Mouse (Mus musculus) lung, embryonic 14.5 days (tissue): ENCODE results near the gene C130060K24Rik. TPM values are rescaled to one million over a fixed set of nuclear protein-coding genes. Genes with fewer than 3 reads are reported as not detected.

Source experiments
- ATAC-seq: fragments of 200-750 bp; cut with Nextera tagmentation; 2 replicates; pipeline ENCODE4 v1.8.0; 2017; ENCODE audit warnings: mild to moderate bottlenecking, moderate TSS enrichment, moderate library complexity; ENCODE audit not compliant: insufficient read depth
- DNase-seq: peaks from one replicate; pipeline ENCODE4 v3.0.0-alpha.2; 2015
- H3K27ac ChIP-seq: fragments of 300-500 bp; sonication (generic); 2 replicates; pipeline ENCODE4 v1.5.1; 2014; ENCODE audit warnings: low read depth, mild to moderate bottlenecking, moderate library complexity
- H3K27me3 ChIP-seq: fragments of 300-500 bp; sonication (generic); 2 replicates; pipeline ENCODE4 v1.6.1; 2014; ENCODE audit warnings: low read length, control low read depth; ENCODE audit not compliant: insufficient read depth
- H3K36me3 ChIP-seq: fragments of 300-500 bp; sonication (generic); 2 replicates; pipeline ENCODE4 v1.6.1; 2014; ENCODE audit warnings: control low read depth; ENCODE audit not compliant: insufficient read depth
- H3K4me1 ChIP-seq: fragments of 300-500 bp; sonication (generic); 2 replicates; pipeline ENCODE4 v1.6.1; 2014; ENCODE audit warnings: antibody characterized with exemption, control low read depth; ENCODE audit not compliant: insufficient read depth
- H3K4me2 ChIP-seq: fragments of 300-500 bp; sonication (generic); 2 replicates; pipeline ENCODE4 v1.6.1; 2014; ENCODE audit warnings: mild to moderate bottlenecking
- H3K4me3 ChIP-seq: fragments of 300-500 bp; sonication (generic); 2 replicates; pipeline ENCODE4 v1.5.1; 2014; ENCODE audit warnings: low read depth, low read length
- H3K9ac ChIP-seq: fragments of 300-500 bp; sonication (generic); 2 replicates; pipeline ENCODE4 v1.6.1; 2014
- H3K9me3 ChIP-seq: fragments of 300-500 bp; sonication (generic); 2 replicates; pipeline ENCODE4 v1.6.1; 2016; ENCODE audit warnings: low read depth, low read length, control low read depth
- CTCF ChIP-seq: IDR thresholded peaks from 2 replicates; pipeline ENCODE4 v1.5.1; 2016; ENCODE audit warnings: antibody characterized with exemption, low read depth
- WGBS: fragments of 180-500 bp; shearing (Covaris S2); extraction: QIAGEN DNeasy Blood & Tissue Kit; methylation state at CpG from one replicate; pipeline ENCODE4 v1.1.7; 2014; 5-methylcytosine and 5-hydroxymethylcytosine counted together
- polyA plus RNA-seq: library from polyadenylated mRNA; unstranded; fragments of >200 nt; fragmentation: Nextera tagmentation; extraction: Ambion mirVana; gene quantifications from 2 replicates; pipeline ENCODE4 v1.2.1, GENCODE M21; 2014

Gene C130060K24Rik
- polyA plus RNA-seq: 0.34 and 0.72 TPM in 2 replicates

DNA sequence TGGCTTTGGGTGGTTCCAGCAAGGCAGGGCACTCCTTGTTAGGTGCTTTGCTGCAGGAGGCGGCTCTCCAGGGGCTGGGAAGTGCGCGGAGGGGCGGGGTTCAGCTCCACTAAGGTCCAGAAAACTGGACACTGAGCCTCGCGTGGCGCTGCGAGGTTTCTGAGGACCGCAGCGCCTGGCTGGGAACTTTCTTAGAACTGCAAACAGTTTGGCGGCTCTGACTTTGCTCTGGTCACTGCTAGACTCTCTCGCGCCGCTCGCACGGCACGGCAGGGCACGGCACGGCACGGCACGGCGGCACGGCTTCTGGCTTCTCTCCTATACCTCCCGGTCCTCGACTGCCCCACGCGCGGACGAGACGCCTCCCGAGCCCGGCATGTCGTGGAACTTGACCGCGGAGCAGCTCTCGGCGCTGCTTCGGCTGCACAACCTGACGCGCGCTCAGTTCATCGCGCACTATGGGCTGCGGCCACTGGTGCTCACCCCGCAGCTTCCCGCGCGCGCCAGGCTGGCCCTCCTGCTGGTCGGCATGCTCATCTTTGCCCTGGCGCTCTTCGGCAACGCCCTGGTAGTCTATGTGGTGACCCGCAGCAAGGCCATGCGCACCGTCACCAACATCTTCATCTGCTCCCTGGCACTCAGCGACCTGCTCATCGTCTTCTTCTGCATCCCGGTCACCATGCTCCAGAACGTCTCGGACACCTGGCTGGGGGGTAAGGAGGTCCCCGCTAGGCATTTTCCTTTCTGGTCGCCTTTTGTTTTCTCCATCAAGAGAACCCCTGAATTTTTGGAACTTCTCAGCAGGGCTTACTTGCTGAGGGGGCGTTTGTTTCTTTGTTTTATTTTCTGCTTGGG is at the start of gene C130060K24Rik:
TSS of gene C130060K24Rik (plus strand) at position 188 of the 855 bp plus-strand sequence.
- H3K27ac ChIP-seq: no peak within 1 kb of the TSS
- no peaks in the 10 kb centered on the region for H3K36me3 ChIP-seq
- no peaks in the 10 kb centered on the region for H3K9me3 ChIP-seq
- WGBS: under 1% methylated on average over 64 of the region's 64 CpGs
- H3K27me3 ChIP-seq: peaks cover 12% of the 10 kb centered on the region
- H3K4me2 ChIP-seq: peak within 1 kb of the TSS; percentile 96
- H3K4me1 ChIP-seq: no peaks in the 10 kb centered on the region
- no peak for TF ChIP-seq CTCF
- H3K9ac ChIP-seq: peak within 1 kb of the TSS; percentile 47
- peak within 1 kb of the TSS; percentile 54 for H3K4me3 ChIP-seq
- DNase-seq: peak; percentile 66
- ATAC-seq: peak; percentile 82

DNA sequence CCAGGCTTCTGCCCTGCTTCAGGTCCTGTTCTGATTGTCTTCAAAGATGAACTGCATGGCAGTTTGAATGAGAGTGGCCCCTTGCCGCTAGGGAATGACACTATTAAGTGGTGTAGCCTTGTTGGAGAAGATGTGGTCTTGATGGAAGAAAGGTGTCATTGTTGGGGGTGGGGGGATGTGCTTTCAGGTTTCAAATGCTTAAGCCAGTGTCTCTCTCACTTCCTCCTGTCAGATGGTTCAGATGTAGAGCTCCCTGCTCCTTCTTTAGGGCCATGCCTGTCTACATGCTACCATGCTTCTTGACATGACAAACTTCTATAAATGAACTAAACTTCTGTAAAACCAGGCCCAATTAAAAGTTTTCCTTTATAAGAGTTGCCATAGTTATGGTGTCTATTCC is 46.7 kb upstream of the C130060K24Rik start:
- no peak for TF ChIP-seq CTCF
- Histone ChIP-seq H3K27ac (no peak overlapping the region), H3K9ac (no peak overlapping the region), H3K4me3 (no peak overlapping the region), H3K4me1 (no peaks in the 10 kb centered on the region), H3K27me3 (no peaks in the 10 kb centered on the region), H3K4me2 (no peak overlapping the region), H3K9me3 (no peaks in the 10 kb centered on the region), H3K36me3 (no peaks in the 10 kb centered on the region)
- 94% methylated on average over 1 of the region's 1 CpGs for WGBS
- DNase-seq (no peak), ATAC-seq (no peak)

DNA sequence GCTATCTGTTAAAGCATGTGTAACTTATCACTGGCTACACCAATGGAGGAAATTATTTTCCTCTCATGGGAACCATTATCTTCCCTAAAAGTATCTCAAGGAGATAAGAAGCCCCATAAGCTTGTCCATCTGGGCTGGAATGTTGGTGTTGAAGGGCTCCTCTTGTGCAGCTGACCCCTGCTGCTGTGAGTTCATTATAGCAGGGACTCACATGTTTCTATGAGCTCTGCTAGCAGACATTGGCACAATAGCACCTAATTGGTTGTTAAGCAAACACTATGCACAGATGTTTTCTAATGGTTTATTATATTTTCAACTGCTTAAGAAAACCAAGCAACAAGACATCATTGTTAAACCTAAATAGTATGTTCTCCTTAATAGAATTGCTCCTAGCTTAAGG is 41.5 kb upstream of the C130060K24Rik start:
- Histone ChIP-seq H3K4me3 (no peak overlapping the region), H3K27ac (no peak overlapping the region), H3K4me1 (no peaks in the 10 kb centered on the region), H3K9me3 (no peaks in the 10 kb centered on the region), H3K9ac (no peak overlapping the region), H3K27me3 (no peaks in the 10 kb centered on the region), H3K4me2 (no peak overlapping the region), H3K36me3 (no peaks in the 10 kb centered on the region)
- DNase-seq (no peak), ATAC-seq (no peak)
- TF ChIP-seq CTCF: no peak

DNA sequence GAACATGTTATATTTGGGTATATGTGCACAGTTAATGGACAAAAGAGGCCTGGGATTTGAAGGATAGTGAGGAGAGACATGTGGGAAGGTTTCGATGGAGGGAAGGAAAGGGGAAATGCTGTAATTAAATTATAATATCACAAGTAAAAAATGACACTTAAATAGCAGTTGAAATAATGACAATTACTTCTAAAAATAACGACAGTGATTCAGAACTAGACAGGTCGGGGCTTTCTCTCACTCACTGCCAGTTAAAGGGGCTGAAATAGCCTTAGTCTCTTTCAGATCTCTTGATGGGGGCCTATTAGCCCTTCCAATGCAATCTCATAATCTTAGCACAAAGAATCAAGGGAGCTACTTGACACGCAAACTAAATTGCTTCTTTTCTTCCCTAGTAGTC is 39.5 kb upstream of the C130060K24Rik start:
- no peak for TF ChIP-seq CTCF
- DNase-seq: no peak
- Histone ChIP-seq H3K9me3 (no peaks in the 10 kb centered on the region), H3K4me3 (no peak overlapping the region), H3K4me1 (no peaks in the 10 kb centered on the region), H3K36me3 (no peaks in the 10 kb centered on the region), H3K9ac (no peak overlapping the region), H3K27me3 (no peaks in the 10 kb centered on the region), H3K4me2 (no peak overlapping the region), H3K27ac (no peak overlapping the region)
- WGBS: 76% methylated on average over 4 of the region's 4 CpGs
- ATAC-seq: no peak

DNA sequence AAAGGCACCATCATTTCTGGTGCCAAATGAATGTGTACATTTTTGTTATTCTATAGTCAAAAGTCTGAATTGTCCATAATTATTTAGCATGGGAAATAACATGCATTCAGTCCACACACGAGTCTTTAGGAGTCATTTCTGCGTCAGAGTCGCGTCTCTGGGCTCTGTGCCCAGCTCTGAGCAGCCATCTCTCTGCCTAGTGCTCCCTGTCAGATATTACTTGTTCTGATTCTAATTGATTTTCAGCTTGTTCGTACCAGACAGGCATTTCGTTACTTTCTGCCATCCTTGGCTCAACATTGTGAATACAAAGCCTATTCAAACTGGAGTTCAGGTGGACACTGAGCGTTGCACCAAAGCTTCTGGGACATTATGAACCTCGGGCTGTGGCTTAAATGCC is 33.2 kb upstream of the C130060K24Rik start:
- no peaks in the 10 kb centered on the region for H3K27me3 ChIP-seq
- H3K9ac ChIP-seq: no peak overlapping the region
- H3K4me3 ChIP-seq: no peak overlapping the region
- H3K4me2 ChIP-seq: no peak overlapping the region
- ATAC-seq (no peak), DNase-seq (peak; percentile 21)
- no peaks in the 10 kb centered on the region for H3K36me3 ChIP-seq
- WGBS: 54% methylated on average over 8 of the region's 8 CpGs
- H3K9me3 ChIP-seq: no peaks in the 10 kb centered on the region
- no peak overlapping the region for H3K27ac ChIP-seq
- no peaks in the 10 kb centered on the region for H3K4me1 ChIP-seq
- TF ChIP-seq CTCF: no peak

- Histone ChIP-seq H3K27me3 (no peaks in the 10 kb centered on the region), H3K9me3 (no peaks in the 10 kb centered on the region), H3K4me3 (no peak overlapping the region), H3K36me3 (no peaks in the 10 kb centered on the region), H3K4me2 (no peak overlapping the region), H3K4me1 (no peaks in the 10 kb centered on the region), H3K9ac (no peak overlapping the region), H3K27ac (no peak overlapping the region)
- WGBS: 15% methylated on average over 5 of the region's 5 CpGs
- DNase-seq (no peak), ATAC-seq (no peak)
- TF ChIP-seq CTCF: no peak
Observed at GRCm38 (mm10) chr6:65348255-65348654, 32.6 kb upstream of the C130060K24Rik start.

DNA sequence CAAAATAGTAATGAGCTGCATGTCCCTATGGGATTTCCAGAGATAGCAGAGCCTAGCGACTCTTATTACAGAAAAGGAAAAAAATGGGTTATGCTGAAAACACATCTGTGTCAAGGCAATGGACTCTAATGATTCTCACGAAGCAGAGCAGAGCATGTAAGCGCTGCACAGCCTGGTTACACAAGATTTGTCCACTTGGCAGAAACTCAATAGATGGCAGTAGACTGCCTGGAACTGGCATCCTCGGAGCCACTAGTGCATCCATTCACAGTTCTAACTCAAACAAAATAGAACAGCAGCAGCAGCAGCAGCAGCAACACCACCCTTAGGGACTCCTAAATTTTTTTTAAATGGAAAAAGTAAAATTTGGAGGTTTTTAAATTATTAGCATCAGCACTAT is 29.3 kb upstream of the C130060K24Rik start:
- no peak for TF ChIP-seq CTCF
- ATAC-seq (no peak), DNase-seq (no peak)
- no peaks in the 10 kb centered on the region for H3K36me3 ChIP-seq
- no peak overlapping the region for H3K27ac ChIP-seq
- no peaks in the 10 kb centered on the region for H3K9me3 ChIP-seq
- no peaks in the 10 kb centered on the region for H3K4me1 ChIP-seq
- H3K9ac ChIP-seq: no peak overlapping the region
- H3K4me2 ChIP-seq: no peak overlapping the region
- H3K27me3 ChIP-seq: no peaks in the 10 kb centered on the region
- 76% methylated on average over 4 of the region's 4 CpGs for WGBS
- H3K4me3 ChIP-seq: no peak overlapping the region
